ENCODE assay signal across 8 mouse cellular contexts in genomic region chr9:65523611-65524364, GRCm38 (mm10). TPM values are rescaled to one million over a fixed set of nuclear protein-coding genes. Genes with fewer than 3 reads are reported as not detected.
DNase-seq lines count a peak whose midpoint lies in the region; ATAC-seq lines count a peak whose summit lies in the region.

No protein-coding gene starts in this region.

- DNase-seq in MN1 (ENCODE audit: low spot score), result peak; percentile 86
- DNase-seq in cerebellum, adult 8-10 months, result peak; percentile 63
- peak; percentile 82 for DNase-seq in hindbrain, embryonic 10.5 days (ENCODE audit: low spot score)
- peak; percentile 89 for DNase-seq in layer of hippocampus, adult 9-10 months (ENCODE audit: low spot score)
- peak; percentile 41 for DNase-seq in ovary, postnatal 10 days (ENCODE audit: low spot score)
- DNase-seq in thymus, postnatal 0 days (ENCODE audit: low spot score), result peak; percentile 73

- peak; percentile 89 for ATAC-seq in frontal cortex, adult (ENCODE audit: low TSS enrichment)
- peak; percentile 87 for ATAC-seq in lung, embryonic 16.5 days (ENCODE audit: low read depth)

- H3K4me2 ChIP-seq in lung, embryonic 16.5 days (ENCODE audit: low read depth, low read length), result 0 out of 2 replicates have a peak overlapping the region, but pooled peaks have one; percentile 23

- no peak overlapping the region for H3K4me3 ChIP-seq in hindbrain, embryonic 10.5 days
- H3K4me3 ChIP-seq in lung, embryonic 16.5 days (ENCODE audit: low read length), result no peak overlapping the region

- H3K4me1 ChIP-seq in hindbrain, embryonic 10.5 days (replicated peaks), result peaks cover 32% of the 10 kb centered on the region
- H3K4me1 ChIP-seq in lung, embryonic 16.5 days (replicated peaks; ENCODE audit: control insufficient read depth, insufficient read depth, low read length), result peaks cover 4% of the 10 kb centered on the region; the same call in 1 of the 2 replicates

- no peak overlapping the region for H3K9ac ChIP-seq in lung, embryonic 16.5 days (ENCODE audit: low read length)

- peaks cover 22% of the 10 kb centered on the region for H3K27me3 ChIP-seq in hindbrain, embryonic 10.5 days (ENCODE audit: insufficient read depth, poor library complexity, severe bottlenecking)
- H3K27me3 ChIP-seq in lung, embryonic 16.5 days (ENCODE audit: control insufficient read depth, insufficient read depth, low read depth, low read length), result peaks cover 2% of the 10 kb centered on the region; the same call in 1 of the 2 replicates

- no peaks in the 10 kb centered on the region for H3K9me3 ChIP-seq in hindbrain, embryonic 10.5 days
- H3K9me3 ChIP-seq in lung, embryonic 16.5 days (ENCODE audit: control insufficient read depth, low read length), result no peaks in the 10 kb centered on the region

- no peaks in the 10 kb centered on the region for H3K36me3 ChIP-seq in hindbrain, embryonic 10.5 days
- no peaks in the 10 kb centered on the region for H3K36me3 ChIP-seq in lung, embryonic 16.5 days (ENCODE audit: control insufficient read depth, insufficient read depth, low read length)

- H3K27ac ChIP-seq in hindbrain, embryonic 10.5 days, result no peak overlapping the region
- H3K27ac ChIP-seq in lung, embryonic 16.5 days (ENCODE audit: low read length), result no peak overlapping the region

- 23% methylated on average over 14 of the region's 14 CpGs for WGBS in hindbrain, embryonic 10.5 days
- WGBS in lung, embryonic 16.5 days, result 20% methylated on average over 14 of the region's 14 CpGs

RNA-seq across cellular contexts. Expression of gene Ankdd1a, which starts 3.8 kb away (rescaled TPM):
- 0.11 TPM in 1 of 2 replicates, not detected in the other for polyA plus RNA-seq in hindbrain, embryonic 10.5 days (2016; fragmentation: Nextera tagmentation; extraction: Ambion mirVana)
- polyA plus RNA-seq in lung, embryonic 16.5 days (2015; fragmentation: Nextera tagmentation; extraction: Ambion mirVana), result not detected in 2 replicates
- 0.12 TPM in 2 replicates for polyA plus RNA-seq in thymus, postnatal 0 days (2015; fragmentation: Nextera tagmentation; extraction: Ambion mirVana)

RNA-seq across cellular contexts. Expression of gene Plekho2, which starts 56.1 kb away (rescaled TPM):
- 14.5 and 15.2 TPM in 2 replicates for polyA plus RNA-seq in hindbrain, embryonic 10.5 days (2016; fragmentation: Nextera tagmentation; extraction: Ambion mirVana)
- 23.6 and 24.4 TPM in 2 replicates for polyA plus RNA-seq in lung, embryonic 16.5 days (2015; fragmentation: Nextera tagmentation; extraction: Ambion mirVana)
- 12.2 and 14.9 TPM in 2 replicates for polyA plus RNA-seq in thymus, postnatal 0 days (2015; fragmentation: Nextera tagmentation; extraction: Ambion mirVana)
